Mouse (Mus musculus) brain, embryonic 18.5 days (tissue): ENCODE data around the gene Atp8b3.

Experiments
- DNase-seq: peaks from one replicate; pipeline ENCODE4 v3.0.0-alpha.2; 2012; ENCODE audit warnings: low read depth, low spot score

Atp8b3 gene

DNA sequence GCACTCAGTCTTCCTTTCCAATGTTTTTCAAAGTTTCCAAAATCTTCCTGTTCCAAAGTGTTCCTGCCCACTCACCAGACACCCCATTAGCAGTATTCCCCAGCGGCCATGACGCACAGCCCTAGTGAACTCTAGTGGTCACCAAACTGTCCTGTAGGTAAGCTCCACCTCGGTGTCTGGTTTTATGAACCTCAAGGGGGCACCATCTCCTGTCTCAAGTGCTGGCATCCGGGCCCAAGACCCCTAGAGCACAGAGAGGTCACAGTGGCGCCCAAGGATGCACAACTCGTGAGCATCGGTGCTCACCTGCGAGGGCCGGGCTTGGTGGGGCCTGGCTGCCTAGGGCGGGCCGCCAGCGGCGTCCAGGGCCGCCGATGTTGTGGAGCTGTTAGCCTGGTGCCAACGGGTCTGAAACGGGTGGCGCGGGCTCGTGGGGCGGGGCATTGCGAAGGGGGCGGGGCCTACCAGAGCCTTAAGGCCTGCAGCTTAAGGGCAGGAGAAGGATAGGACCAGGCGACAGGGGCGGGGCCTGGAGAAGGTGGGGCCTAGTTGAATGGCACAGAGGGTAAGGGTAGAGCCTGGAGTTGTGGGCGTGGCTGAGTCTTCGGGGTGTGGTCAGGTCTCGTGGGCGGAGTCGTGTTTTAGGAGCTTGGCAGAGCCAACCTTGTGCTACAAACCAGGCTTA is at the start of gene Atp8b3:
Gene Atp8b3, minus strand, starts transcription at position 415 of the 685 bp plus-strand sequence.
- no peak for DNase-seq

DNA sequence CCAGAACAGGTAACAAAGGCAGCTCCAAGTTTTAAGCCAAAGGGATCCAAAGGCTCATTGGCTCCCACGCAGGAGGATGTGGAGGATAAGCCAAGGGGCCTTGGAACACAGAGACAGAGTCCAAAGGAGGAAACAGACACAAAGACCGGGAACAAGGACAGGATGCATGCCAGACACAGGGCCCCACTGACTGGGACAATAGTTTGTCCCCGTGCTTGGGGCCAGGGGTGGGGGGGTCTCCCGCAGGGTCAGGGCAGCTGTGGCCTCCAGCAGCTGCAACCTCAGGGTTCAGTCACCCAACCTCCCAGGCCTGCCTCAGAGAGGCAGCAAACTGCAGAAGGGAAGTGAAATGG is 48.4 kb upstream of the Atp8b3 start:
- no peak for DNase-seq

DNA sequence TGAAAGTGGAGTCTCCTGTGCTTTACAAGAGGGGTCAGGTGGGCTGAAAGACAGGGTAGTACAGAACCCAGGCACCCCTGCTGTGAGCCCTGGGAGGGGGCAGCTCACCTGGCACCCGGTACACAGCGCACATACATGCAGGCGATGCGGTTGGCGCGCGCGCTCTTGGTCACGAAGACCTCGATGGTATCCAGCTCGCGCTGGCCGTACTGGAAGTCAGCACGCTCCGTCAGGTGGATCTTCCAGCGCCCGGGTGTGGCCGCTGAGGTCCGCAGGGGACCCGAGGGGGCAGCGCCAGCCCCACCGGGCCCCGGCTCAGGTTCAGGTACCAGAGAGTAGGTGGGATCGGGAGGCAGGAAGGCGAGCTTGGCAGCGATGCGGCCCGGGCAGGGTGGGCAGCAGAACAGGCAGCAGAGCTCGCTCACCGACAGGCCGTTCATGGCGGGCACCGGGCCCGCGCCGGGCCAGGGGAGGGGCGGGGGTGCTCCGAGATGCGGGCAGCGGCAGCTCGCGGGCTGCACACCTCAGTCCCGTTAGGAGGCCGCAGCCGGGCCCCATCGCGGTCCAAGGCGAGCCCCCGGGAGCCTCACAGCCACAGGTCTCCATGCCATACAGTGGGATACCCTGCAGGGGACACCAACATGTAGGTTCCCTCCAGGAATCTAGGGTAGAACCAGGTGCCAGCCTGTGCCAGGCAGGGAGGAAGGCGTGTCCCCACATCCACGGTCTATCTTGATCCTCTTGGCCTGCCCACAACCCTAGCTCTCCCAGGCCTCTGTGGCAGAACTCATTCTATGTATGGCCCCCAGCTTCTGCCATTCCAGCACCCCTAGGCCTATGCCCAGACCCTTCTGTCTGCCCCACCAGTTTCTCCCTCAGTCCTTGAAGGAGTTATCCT is 47.7 kb upstream of the Atp8b3 start:
- no peak for DNase-seq

DNA sequence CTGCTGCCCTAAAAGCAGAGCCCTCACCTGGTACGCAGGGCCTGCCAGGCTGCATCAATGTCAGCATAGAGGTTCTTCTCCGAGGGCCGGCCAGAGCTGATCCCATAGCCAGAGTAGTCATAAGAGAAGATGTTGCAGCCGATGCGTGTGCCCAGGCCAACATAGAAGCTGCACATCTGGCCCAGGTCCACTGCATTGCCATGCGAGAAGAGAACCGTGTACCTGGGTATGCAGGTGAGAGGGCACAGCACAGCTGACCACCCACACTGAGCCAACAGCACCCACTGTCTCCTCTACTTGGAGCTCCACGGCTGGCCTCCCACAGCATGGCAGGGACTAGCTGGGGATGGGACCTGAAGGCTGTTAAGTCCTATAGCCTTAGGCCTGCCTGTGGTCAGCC is 46.7 kb upstream of the Atp8b3 start:
- no peak for DNase-seq

DNA sequence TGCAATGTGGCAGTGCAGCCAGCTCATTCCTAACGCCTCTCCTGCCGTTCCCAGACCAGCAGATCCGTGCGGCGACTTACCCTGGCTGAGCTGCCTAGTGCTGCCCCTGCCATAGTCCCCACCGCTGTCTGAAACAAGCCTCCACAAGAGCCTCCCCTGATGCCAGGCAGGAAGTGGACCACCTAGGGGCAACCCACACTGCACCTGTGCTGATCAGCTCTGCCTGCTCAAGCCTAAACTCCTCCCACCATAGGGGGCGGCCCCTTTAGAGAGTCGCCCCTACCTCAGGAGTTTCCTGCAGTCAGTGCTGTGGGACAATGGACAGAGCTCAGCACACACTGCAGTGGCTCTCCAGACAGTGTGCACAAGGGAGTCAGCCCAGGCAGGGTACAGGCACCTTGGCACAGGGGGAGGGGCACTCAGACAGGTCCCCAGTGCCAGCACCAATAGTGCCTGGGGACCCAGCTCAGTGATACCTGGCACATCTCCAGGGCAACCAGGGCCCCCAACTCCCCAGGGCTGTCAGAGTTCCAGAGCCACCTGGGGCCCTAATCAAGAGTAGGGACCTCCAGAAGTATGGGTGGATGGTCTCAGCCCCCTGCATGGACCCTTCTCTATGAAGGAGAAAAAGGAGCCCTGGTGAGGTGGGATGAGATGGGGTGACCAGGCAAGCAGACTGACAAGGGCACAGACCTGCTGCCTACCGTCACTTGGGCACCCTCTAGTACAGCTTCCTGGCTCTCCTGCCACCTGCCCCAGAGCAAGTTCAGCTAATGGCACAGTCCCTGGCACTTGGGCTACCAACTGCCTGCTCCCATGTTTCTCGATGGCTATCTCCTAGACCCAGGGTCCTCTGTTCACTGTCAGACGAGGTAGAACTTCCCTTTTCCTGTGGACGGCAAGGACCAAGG is 46.0 kb upstream of the Atp8b3 start:
- no peak for DNase-seq

DNA sequence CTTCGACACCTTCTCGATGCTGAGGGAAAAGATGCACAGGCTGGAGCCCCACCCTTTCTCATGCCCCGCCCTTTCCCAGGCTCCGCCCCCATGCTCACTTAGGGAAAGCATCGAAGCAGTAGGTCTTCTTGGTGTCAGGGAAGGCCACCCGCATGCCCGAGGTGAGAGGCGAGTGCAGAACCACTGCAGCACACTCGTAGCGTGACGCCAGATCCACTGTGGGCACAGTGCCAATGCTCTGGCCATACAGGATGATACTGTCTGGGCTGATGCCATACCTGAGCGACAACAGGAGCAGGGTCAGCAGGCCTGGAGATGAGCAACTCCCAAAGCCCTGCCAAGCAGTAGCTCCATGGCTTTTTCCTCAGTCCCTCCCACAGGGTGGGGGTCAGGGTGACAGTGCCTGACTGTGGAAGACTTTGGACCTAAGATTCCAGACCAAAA is 45.1 kb upstream of the Atp8b3 start:
- no peak for DNase-seq

DNA sequence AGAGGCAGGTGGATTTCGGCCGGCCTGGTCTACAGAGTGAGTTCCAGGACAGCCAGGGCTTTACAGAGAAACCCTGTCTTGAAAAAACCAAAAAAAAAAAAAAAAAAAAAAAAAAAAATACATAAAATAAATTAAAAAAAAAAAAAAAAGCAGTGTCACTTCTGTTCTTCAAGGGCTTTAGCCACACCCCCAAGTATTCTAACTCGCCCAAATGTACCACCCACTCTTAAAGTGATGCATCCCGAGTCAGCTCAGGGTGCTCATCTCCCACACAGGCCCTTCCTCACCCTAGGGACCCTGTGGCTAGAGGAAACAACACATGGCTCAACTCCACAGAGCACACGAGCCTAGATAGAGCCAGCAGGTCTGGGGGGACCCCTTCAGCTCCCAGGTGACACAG is 44.1 kb upstream of the Atp8b3 start:
- DNase-seq, result no peak

DNA sequence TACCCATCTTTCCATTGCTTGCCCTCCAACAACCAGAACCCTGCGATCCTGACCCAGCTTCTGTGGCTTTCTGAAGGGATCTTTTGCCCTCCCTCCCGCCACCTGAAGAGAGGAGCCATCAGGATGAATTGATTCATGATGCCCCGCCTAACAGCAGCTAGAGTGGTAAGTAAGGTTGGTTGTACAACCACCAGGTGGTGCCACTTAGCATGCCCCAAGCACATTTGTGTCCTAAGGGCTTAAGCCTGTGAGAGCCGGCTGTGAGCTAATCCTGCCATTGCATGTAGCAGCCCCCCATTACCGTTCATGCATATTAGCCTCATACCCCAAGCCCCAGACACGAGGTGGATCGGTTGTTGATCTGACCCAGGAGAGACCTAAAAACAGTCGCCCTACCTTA is 40.0 kb upstream of the Atp8b3 start:
- no peak for DNase-seq

DNA sequence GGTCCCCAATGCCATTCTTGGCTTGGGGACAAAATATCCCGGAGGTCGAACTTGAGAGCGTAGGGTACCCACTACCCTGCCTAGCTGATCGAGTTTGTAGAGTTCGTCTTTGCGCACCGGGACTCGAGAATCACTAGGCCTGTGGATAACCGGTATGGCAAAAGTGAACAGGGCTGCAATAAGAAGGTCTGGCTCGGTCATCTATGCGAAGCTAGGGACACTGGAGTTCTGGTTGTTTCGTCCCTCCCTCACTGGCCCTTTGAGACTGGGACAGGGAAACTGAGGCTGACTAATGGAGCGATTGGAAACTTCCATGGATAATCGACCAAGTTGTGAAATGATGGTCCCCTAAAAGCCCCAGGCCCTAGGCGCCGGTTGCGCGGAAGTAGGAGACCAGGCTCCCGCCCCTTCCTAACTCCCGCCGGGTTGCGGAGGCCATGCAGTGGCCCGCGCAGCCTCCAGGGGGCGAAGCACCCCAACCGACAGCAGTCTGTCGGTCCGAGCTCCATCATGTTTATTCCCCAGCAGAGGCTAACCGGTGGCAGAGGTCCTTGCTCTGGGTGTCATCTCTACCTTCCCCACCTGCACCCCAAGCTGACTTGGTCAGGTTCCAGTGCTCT is 39.3 kb upstream of the Atp8b3 start:
- no peak for DNase-seq

DNA sequence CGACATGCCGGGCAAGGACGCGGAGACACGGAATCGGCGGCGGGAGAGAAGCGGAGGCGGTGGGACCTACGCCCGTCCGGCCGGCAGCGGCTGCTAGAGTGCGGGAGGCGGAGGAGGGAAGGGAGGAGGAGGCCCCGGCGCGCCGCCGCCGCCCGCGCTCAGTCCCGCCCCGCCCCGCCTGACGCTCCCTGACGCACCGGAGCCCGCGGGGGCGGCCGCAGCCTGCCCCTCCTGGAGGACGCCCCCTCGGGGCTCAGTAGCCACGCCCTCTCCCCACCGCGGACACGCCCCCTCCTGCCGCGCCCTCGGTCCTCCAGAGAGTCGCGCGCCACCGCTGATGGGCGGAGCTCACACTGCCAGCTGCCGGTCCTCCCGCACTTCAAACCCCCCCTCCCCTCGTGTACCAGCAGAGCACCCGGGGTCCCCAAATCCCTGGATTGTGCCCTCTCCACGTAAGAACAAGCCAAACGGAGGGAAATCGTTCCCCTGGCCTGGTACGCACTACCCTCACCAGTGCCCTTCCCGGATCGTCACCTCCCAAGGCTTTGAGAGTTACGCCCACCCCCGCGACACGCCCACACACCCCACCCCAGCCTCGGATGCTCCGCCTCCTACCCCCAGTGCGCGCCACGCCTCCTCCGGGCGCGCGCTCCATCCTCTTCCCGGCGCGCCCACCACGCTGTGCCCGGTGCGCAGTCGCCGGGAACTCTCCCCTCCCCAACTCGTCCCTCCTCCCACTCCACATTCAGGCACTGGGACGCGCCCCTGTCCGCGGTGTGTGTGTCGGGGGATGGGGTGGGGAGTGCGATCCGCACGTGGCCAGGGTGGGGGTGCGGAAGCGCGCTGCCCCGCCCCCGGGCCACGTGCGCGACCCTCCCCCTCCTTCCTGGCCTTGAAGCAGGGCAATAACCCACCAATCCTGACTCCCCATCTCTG is 38.5 kb upstream of the Atp8b3 start, which contains the start of gene Klf16:
Gene Klf16, minus strand, starts transcription at position 127 of the 936 bp plus-strand sequence.
- peak; percentile 87 for DNase-seq

DNA sequence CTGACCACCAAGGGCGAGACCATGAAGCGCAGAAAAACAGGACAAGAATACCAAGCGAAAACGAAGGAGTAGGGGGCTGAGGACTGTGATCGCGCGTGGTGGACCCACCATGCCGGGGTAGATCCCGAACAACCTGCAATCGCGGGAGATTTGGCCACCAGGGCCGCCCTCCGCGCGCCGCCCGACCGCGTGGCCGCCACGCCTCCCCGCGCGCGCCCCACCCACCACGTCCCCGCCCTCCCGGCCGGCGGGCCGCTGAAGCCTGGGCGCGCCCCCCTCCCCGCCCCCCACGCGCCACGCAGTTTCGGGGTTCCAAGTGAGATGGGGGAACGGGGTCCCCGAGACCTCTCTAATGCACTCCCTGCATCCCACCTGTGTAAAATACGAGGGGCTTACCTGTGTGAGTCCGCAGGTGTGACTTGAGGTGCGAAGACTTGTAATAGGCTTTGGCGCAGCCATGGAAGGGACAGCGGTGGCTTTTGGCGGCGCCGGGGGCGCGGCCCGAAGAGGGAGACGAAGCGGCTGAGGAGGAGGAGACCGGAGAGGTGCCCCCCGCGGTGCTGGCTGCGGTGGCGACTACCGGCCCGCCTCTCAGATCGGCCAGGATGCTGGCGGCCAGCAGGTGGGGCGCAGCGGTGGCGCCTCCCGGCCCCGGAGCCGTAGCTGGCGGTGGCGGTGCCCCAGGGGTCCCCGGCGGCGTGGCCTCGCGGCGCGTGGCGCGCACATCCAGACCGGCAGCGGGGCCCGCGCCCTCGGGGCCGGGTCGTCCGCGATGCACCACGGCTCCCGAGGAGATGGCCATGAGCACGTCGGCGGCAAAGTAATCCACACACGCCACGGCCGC is 37.6 kb upstream of the Atp8b3 start:
- no peak for DNase-seq

DNA sequence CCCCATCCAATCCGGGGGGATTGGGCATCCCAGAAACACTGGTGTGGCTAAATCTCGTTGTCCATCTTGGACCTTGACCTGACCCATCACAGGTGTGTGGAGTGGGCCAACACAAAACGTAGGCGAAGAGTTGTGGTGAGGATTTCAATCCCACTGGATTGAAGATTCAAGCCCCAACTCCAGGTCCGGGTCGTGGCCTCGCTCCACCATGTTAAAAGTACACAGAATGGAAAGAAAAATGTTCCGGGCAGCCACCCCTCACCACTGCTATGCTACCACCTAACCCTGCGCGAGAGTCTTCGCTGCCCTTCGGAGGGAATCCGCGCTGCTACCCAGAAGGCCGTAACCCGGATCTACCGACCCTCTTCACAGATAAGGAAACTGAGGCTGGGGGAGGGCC is 37.0 kb upstream of the Atp8b3 start:
- no peak for DNase-seq

DNA sequence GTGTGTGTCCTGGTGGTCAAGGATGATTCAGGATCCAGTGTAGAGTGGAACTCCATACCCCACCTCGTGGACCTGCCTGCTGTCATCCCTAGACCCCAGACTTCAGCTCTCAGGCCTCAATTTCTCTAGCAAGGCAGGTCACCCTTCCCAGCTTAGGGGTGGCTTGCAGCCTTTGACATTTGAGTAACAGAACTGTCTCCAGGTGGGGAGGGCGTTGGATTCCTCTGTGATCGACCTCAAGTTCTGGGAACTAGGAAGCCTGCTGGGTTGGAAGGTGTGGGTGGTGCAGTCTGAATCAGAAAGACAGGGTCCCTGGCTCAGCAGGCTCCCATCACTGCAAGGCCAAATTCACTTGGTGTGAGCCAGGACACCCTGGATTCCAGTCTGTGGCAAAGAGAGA is 36.0 kb upstream of the Atp8b3 start:
- no peak for DNase-seq

DNA sequence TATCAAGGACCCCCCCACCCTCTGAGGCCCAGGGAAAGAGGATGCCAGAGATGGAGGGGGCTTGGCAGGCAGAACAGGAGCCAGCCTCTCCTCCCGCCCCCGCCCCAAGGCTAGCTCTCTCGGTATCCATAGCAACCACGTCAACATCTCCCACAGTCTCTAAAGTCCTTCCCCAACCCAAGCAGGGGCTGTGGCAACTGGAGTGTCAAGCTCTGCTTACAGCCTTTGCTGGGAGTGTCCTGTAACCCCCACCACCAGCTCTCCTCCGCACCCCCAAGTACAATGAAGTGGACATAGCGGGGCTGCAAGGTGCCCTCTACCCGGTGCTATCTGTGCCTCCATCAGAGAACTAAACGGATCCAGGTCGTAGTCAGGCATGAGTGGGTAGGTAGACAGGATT is 35.0 kb upstream of the Atp8b3 start:
- DNase-seq, result no peak

DNA sequence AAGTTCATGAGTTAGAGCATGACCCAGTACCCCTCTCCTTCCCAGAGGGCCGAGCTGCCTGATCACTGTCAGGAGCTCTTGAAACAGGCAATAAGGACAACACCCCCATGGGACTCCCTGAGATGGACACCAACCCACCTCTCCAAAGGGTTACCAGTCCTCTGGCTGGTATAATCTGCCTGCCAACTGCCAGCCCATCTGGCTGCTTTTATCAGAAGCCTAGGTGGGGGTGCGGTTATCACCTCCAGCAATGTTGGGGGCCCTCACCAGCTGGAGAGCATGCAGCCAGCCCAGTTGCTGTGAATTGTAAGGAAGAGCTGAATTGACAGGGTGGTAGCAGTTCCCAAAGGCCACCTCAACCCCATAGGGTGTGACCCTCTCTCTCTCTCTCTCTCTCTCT is 33.6 kb upstream of the Atp8b3 start:
- DNase-seq, result no peak

DNA sequence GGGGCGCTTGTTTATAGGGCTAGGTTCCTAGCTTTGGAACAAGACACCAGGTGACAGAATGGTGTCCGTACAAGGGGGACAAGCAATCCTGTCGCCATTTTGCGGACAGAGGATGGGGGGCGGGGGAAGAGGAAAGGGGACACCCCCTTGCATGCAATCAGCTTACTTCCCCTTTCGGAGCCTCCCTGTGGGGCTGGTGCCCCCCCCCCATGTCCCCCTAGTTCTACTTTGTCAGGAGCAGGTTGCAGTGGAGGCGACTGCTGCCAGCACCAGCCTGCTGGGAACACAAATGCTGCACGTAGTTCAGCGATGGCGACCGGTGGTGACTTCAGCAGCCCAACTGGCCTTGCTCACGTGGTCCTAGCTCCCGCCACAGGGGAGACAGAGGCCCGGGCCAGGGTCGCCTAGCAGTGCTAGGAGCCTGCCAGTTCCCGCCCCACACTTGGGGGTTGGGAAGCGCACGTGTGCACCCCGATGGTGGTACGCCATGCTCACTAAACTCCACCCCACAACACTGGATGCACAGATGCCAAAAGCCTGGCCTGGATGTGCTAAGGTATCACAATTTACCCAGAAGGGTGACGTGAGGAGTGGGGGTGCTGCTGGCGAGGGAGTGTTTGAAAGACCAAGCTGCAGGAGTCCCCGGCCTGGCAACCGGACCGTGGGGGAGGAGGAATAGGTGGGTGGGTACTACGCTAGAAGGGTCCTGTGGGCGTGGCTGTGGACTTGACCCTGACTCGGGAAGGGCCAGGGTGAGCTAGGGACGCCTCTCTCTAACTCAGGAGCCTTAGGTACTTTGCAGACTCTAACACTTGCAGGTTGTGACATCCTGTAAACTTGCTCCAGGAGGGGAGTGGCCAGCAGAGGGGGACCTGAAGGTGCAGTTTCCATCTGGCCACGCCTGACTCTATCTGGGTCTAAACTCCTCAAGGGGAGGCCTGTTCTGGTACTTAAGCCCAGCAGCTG is 32.2 kb upstream of the Atp8b3 start:
- no peak for DNase-seq

DNA sequence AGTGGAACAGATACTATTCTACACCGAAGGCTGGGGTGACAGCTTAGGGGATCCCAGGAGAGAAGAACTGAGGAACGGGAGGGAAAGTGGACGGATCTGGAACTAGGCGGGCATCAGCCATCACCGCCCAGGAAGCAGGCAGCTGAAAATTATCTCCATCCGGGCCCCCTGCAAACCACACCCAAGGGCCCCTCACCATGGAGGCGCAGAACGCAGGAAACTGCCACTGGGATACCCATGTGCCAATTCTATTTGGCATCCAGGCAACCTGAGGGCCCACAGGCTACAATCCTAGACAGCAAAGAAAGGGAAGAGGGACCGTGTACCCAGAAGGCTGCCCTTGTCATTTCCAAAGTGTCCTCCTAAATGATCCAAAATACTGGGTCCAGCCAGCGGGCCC is 31.5 kb upstream of the Atp8b3 start:
- no peak for DNase-seq

DNA sequence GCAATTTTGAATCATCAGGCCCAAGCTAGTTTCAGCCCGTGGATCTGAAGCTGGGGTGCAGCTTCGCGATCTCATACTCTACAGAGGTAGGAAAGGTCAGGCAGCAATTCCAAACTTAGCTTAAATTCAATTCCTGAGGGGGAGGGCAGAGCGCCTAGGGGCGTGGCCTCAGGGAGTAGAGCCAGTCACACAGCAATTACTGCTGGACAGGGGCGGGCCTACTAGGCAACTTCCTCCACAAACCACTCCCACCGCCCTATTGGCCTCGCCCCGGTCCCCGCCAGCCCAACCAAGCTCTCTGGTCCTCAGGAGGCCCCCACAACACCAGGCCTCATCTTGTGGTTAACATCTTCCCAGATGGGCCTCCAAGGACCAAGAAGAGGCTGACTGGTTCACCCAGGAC is 30.7 kb upstream of the Atp8b3 start:
- no peak for DNase-seq
